ENCODE assay signal across 8 mouse cellular contexts in the genomic region with DNA sequence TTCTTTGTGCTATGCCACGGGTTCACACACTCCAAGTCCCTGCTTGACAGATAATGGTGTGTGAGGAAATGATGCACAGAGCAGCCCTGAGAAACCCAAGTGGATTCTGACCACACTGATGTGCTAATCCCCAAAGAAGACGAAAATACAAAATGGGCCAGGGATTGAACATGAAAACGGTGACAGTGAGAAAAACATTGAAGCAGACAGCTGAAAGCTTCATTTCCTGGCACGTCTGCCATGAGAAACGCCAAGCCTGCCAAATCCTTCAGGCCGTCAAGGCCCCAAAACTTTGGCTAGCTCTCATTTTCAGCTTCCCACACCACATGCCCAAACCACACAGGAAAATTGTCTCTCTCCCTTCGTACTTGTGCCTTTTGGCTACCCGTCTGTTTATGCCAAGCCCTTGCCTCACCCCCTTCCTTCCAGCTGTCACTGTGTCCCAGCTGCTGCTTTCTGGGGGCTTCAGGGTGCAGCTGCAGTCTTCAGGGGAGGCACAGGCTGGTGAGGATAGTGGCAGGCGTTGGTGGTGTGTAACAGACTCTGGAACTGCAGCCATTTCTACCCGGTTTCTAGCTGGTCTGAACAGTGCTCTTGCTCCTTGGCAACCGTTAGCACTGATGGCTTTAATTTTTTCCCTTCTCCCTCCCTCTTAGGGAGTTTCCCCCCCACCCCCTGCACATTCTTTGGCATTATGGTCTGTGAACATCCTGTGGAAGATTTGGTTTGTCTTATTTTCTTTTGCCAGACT.
DNase-seq lines count a peak whose midpoint lies in the region; ATAC-seq lines count a peak whose summit lies in the region.

No protein-coding gene starts in this region.

- H3K36me3 ChIP-seq in liver, embryonic 13.5 days, result no peaks in the 10 kb centered on the region
- no peaks in the 10 kb centered on the region for H3K36me3 ChIP-seq in liver, embryonic 11.5 days (ENCODE audit: control insufficient read depth, insufficient read depth, low read length)
- no peaks in the 10 kb centered on the region for H3K36me3 ChIP-seq in embryonic facial prominence, embryonic 10.5 days (replicated peaks)
- no peaks in the 10 kb centered on the region for H3K36me3 ChIP-seq in midbrain, embryonic 14.5 days (ENCODE audit: control insufficient read depth, insufficient read depth, low read length)

- ATAC-seq in liver, embryonic 13.5 days (ENCODE audit: low read depth), result no peak
- ATAC-seq in liver, embryonic 11.5 days (replicated peaks; ENCODE audit: low FRiP score), result no peak
- ATAC-seq in midbrain, embryonic 14.5 days (ENCODE audit: low FRiP score, low TSS enrichment), result 0 out of 2 replicates have a peak, but pooled peaks have one; percentile 20
- no peak for ATAC-seq in megakaryocyte, adult 5-6 weeks (ENCODE audit: poor library complexity, severe bottlenecking)

- H3K4me1 ChIP-seq in liver, embryonic 13.5 days (replicated peaks), result peaks cover 8% of the 10 kb centered on the region; the same call in 1 of the 2 replicates
- peaks cover 3% of the 10 kb centered on the region for H3K4me1 ChIP-seq in liver, embryonic 11.5 days (replicated peaks; ENCODE audit: control insufficient read depth, insufficient read depth, low read length)
- peaks cover 28% of the 10 kb centered on the region for H3K4me1 ChIP-seq in embryonic facial prominence, embryonic 10.5 days
- H3K4me1 ChIP-seq in midbrain, embryonic 14.5 days (ENCODE audit: control insufficient read depth, insufficient read depth, low read length), result peaks cover 15% of the 10 kb centered on the region

- no peak for DNase-seq in liver, embryonic 13.5 days
- DNase-seq in liver, embryonic 11.5 days (ENCODE audit: low spot score), result no peak
- DNase-seq in embryonic facial prominence, embryonic 10.5 days (ENCODE audit: low spot score), result no peak
- DNase-seq in gastrocnemius, postnatal 36 days, result peak; percentile 50
- DNase-seq in layer of hippocampus, adult 18-20 months (ENCODE audit: low spot score in 2 of 2), result peak; percentile 74 to 76
- DNase-seq in midbrain, embryonic 14.5 days, result peak; percentile 53
- peak; percentile 49 to 71 for DNase-seq in thymus, postnatal 36 days

- WGBS in liver, embryonic 13.5 days (ENCODE audit: insufficient replicate concordance), result 59% methylated on average over 11 of the region's 11 CpGs
- WGBS in liver, embryonic 11.5 days, result 61% methylated on average over 11 of the region's 11 CpGs
- 63% methylated on average over 11 of the region's 11 CpGs for WGBS in embryonic facial prominence, embryonic 10.5 days
- 44% methylated on average over 11 of the region's 11 CpGs for WGBS in midbrain, embryonic 14.5 days

- no peak overlapping the region for H3K4me2 ChIP-seq in liver, embryonic 13.5 days
- no peak overlapping the region for H3K4me2 ChIP-seq in liver, embryonic 11.5 days
- no peak overlapping the region for H3K4me2 ChIP-seq in midbrain, embryonic 14.5 days (ENCODE audit: low read length)

- H3K9ac ChIP-seq in liver, embryonic 13.5 days, result no peak overlapping the region
- no peak overlapping the region for H3K9ac ChIP-seq in liver, embryonic 11.5 days (ENCODE audit: low read depth, low read length)
- no peak overlapping the region for H3K9ac ChIP-seq in midbrain, embryonic 14.5 days (replicated peaks; ENCODE audit: low read length)

- H3K9me3 ChIP-seq in liver, embryonic 13.5 days (replicated peaks), result no peaks in the 10 kb centered on the region
- H3K9me3 ChIP-seq in liver, embryonic 11.5 days (ENCODE audit: control insufficient read depth, low read length), result no peaks in the 10 kb centered on the region
- no peaks in the 10 kb centered on the region for H3K9me3 ChIP-seq in embryonic facial prominence, embryonic 10.5 days
- H3K9me3 ChIP-seq in midbrain, embryonic 14.5 days (ENCODE audit: control insufficient read depth, low read length), result no peaks in the 10 kb centered on the region

- H3K4me3 ChIP-seq in liver, embryonic 13.5 days (replicated peaks), result no peak overlapping the region
- H3K4me3 ChIP-seq in liver, embryonic 11.5 days (ENCODE audit: low read depth, low read length), result no peak overlapping the region
- H3K4me3 ChIP-seq in embryonic facial prominence, embryonic 10.5 days, result no peak overlapping the region
- no peak overlapping the region for H3K4me3 ChIP-seq in midbrain, embryonic 14.5 days (replicated peaks; ENCODE audit: low read depth, low read length)

- H3K27ac ChIP-seq in liver, embryonic 13.5 days, result peak overlapping the region; percentile 39; the same call in 1 of the 2 replicates
- H3K27ac ChIP-seq in liver, embryonic 11.5 days (ENCODE audit: low read depth, low read length), result no peak overlapping the region
- H3K27ac ChIP-seq in embryonic facial prominence, embryonic 10.5 days (replicated peaks), result peak overlapping the region; percentile 77
- H3K27ac ChIP-seq in midbrain, embryonic 14.5 days (replicated peaks; ENCODE audit: low read depth, low read length), result 0 out of 2 replicates have a peak overlapping the region, but pooled peaks have one; percentile 37

- H3K27me3 ChIP-seq in liver, embryonic 13.5 days, result no peaks in the 10 kb centered on the region
- H3K27me3 ChIP-seq in liver, embryonic 11.5 days (replicated peaks; ENCODE audit: control insufficient read depth, insufficient read depth, low read length), result no peaks in the 10 kb centered on the region
- no peaks in the 10 kb centered on the region for H3K27me3 ChIP-seq in embryonic facial prominence, embryonic 10.5 days (replicated peaks; ENCODE audit: low read depth, poor library complexity, severe bottlenecking)
- H3K27me3 ChIP-seq in midbrain, embryonic 14.5 days (ENCODE audit: control insufficient read depth, insufficient read depth, low read length), result no peaks in the 10 kb centered on the region

- intact Hi-C loops in gastrocnemius, postnatal 36 days (cut with DNase I), result no loop called here

Comparison
In these comparisons a context has a peak if more than half of its experiments do, and no peak if none do; other contexts are left out.
1. DNase-seq: peak in gastrocnemius, postnatal 36 days (2 of 2), layer of hippocampus, adult 18-20 months (2 of 2), midbrain, embryonic 14.5 days (single experiment) and thymus, postnatal 36 days (2 of 2); none in liver, embryonic 13.5 days (single experiment), liver, embryonic 11.5 days (single experiment) and embryonic facial prominence, embryonic 10.5 days (single experiment).